Mouse (Mus musculus): Measurements from ENCODE around the gene Suclg2. TPM values are rescaled to one million over a fixed set of nuclear protein-coding genes. Genes with fewer than 3 reads are reported as not detected.

The Suclg2 gene
- polyA plus RNA-seq (2012; rRNA removed; ENCODE audit: low replicate concordance): 9.1 and 22.9 TPM in 2 replicates

GRCm38 (mm10) chr6:95718031-95718968 lies at the start of gene Suclg2:
Gene Suclg2, minus strand, starts transcription at chr6:95718800.

